Mouse (Mus musculus) kidney, embryonic 15.5 days (tissue): Measurements from ENCODE around the gene Mgp. TPM values are rescaled to one million over a fixed set of nuclear protein-coding genes. Genes with fewer than 3 reads are reported as not detected.
"Not testable (repeated sequence)": the region's sequence is repeated elsewhere in the genome, so short reads cannot be mapped to it uniquely, and the experiment has no call there.

ENCODE experiments used
- ATAC-seq: fragments of 200-750 bp; cut with Nextera tagmentation; replicated peaks from 2 replicates; pipeline ENCODE4 v1.8.0; 2017; ENCODE audit warnings: moderate TSS enrichment; ENCODE audit not compliant: low FRiP score
- H3K27ac ChIP-seq: fragments of 300-500 bp; sonication (generic); 2 replicates; pipeline ENCODE4 v1.5.1; 2015; ENCODE audit warnings: mild to moderate bottlenecking, inconsistent platforms
- H3K27me3 ChIP-seq: fragments of 300-500 bp; sonication (generic); 2 replicates; pipeline ENCODE4 v1.6.1; 2015; ENCODE audit warnings: inconsistent platforms
- H3K36me3 ChIP-seq: fragments of 300-500 bp; sonication (generic); 2 replicates; pipeline ENCODE4 v1.6.1; 2015; ENCODE audit warnings: inconsistent platforms
- H3K4me1 ChIP-seq: fragments of 300-500 bp; sonication (generic); 2 replicates; pipeline ENCODE4 v1.6.1; 2015; ENCODE audit warnings: inconsistent platforms
- H3K4me2 ChIP-seq: fragments of 300-500 bp; sonication (generic); 2 replicates; pipeline ENCODE4 v1.6.1; 2015; ENCODE audit warnings: moderate library complexity, mild to moderate bottlenecking, inconsistent platforms
- H3K4me3 ChIP-seq: fragments of 300-500 bp; sonication (generic); replicated peaks from 2 replicates; pipeline ENCODE4 v1.5.1; 2015; ENCODE audit warnings: mild to moderate bottlenecking, inconsistent platforms
- H3K9ac ChIP-seq: fragments of 300-500 bp; sonication (generic); 2 replicates; pipeline ENCODE4 v1.6.1; 2015; ENCODE audit warnings: mild to moderate bottlenecking, inconsistent platforms
- H3K9me3 ChIP-seq: fragments of 300-500 bp; sonication (generic); replicated peaks from 2 replicates; pipeline ENCODE4 v1.6.1; 2016; ENCODE audit warnings: inconsistent platforms
- WGBS: fragments of 180-500 bp; shearing (Covaris S2); methylation state at CpG from one replicate; pipeline ENCODE4 v1.1.7; 2015; ENCODE audit warnings: mixed read lengths; 5-methylcytosine and 5-hydroxymethylcytosine counted together
- polyA plus RNA-seq: library from polyadenylated mRNA; unstranded; fragments of >200 nt; fragmentation: Nextera tagmentation; extraction: Ambion mirVana; gene quantifications from 2 replicates; pipeline ENCODE4 v1.2.1, GENCODE M21; 2015

Gene Mgp
- polyA plus RNA-seq, 1 experiment from 2014 or later = 210 TPM

DNA sequence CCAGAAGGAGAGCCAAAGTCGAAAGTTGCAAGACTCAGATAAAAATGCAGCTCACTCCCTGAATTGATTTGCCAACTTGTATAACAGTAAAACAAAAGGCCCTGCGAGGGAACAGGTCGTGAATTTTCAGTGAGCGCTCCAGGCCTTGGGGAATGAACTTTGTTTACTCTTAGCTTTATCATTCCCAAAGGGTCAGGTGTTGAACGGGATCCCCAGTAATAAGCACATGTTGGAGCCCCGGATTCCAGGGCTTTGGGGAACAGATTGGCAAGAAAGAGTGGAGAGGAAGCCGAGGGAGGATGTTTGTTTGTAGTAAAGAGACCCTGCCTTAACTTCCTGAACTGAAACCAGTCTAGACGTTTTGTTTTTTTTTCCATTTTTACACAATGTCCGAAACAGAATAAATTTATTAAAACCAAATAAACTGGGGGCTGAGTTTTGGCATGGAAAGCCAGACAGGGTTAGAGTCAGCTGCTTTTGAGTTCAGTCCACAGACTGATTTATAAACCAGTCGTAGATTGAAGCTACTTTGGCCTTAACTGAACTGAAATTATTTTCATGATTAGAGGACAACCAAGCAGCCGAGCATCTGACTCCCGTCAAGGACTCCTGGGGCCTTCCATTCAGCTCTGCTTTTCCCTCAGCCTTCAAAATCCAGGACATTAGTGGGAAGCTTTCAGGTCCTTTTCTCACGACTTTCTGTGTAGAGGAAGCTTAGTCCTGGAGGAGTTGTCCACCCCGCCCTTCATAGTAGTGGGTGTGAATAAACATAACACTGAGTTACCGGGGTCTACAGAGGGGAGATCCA is 19.1 kb upstream of the Mgp start:
- H3K27ac ChIP-seq = peak overlapping the region; percentile 81
- 29% methylated on average over 15 of the region's 15 CpGs for WGBS
- no peak overlapping the region for H3K4me3 ChIP-seq
- no peaks in the 10 kb centered on the region for H3K36me3 ChIP-seq
- no peaks in the 10 kb centered on the region for H3K27me3 ChIP-seq
- H3K9ac ChIP-seq = no peak overlapping the region
- no peaks in the 10 kb centered on the region for H3K9me3 ChIP-seq
- H3K4me2 ChIP-seq = no peak overlapping the region
- peak; percentile 59 for ATAC-seq
- peaks cover 41% of the 10 kb centered on the region for H3K4me1 ChIP-seq

DNA sequence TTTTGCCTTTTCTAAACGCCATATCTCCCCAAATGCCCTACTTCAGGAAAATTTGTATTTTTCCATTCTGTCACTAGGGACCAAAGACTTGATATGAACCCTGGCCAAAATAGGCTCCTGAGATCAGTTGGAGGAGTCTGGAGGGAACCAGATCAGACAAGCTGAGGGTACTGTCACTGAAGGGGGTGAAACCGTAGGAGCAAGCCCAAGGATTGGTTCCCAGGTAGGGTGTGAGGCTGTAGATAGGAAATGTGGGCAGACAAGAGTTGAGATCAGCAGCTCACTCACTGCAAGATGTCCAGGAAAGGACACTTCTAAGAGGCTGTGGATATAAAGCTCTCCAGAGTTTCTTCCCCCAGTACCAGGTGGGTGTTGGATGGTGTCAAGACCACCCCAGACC is 16.4 kb upstream of the Mgp start:
- no peaks in the 10 kb centered on the region for H3K9me3 ChIP-seq
- 91% methylated on average over 2 of the region's 2 CpGs for WGBS
- no peak overlapping the region for H3K9ac ChIP-seq
- H3K27me3 ChIP-seq = no peaks in the 10 kb centered on the region
- H3K4me3 ChIP-seq = no peak overlapping the region
- peaks cover 29% of the 10 kb centered on the region for H3K4me1 ChIP-seq
- no peak overlapping the region for H3K27ac ChIP-seq
- H3K36me3 ChIP-seq = no peaks in the 10 kb centered on the region
- H3K4me2 ChIP-seq = no peak overlapping the region
- no peak for ATAC-seq

DNA sequence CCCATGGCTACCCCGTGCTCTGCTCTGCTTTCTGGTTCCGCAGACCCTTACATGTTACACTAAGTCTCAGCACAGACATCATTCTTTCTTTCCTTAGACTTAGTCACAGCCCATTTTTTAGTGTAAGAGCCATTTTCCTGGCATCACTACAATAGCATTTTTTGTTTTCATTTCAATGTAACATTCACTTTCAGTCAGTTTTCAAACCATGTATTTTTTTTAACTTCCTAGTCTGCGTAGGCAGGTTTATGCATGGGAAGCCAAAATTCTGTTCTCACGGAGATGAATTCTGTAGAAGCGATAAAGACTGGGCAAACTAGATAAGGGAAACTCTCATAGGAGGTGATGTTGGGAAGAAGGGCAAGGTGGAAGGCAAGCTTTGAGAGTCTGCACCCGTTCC is 13.9 kb upstream of the Mgp start:
- no peak overlapping the region for H3K4me3 ChIP-seq
- no peak overlapping the region for H3K27ac ChIP-seq
- H3K4me1 ChIP-seq = peaks cover 16% of the 10 kb centered on the region; the same call in 1 of the 2 replicates
- H3K36me3 ChIP-seq = no peaks in the 10 kb centered on the region
- no peaks in the 10 kb centered on the region for H3K9me3 ChIP-seq
- H3K4me2 ChIP-seq = no peak overlapping the region
- 90% methylated on average over 6 of the region's 6 CpGs for WGBS
- ATAC-seq = no peak
- no peak overlapping the region for H3K9ac ChIP-seq
- no peaks in the 10 kb centered on the region for H3K27me3 ChIP-seq

DNA sequence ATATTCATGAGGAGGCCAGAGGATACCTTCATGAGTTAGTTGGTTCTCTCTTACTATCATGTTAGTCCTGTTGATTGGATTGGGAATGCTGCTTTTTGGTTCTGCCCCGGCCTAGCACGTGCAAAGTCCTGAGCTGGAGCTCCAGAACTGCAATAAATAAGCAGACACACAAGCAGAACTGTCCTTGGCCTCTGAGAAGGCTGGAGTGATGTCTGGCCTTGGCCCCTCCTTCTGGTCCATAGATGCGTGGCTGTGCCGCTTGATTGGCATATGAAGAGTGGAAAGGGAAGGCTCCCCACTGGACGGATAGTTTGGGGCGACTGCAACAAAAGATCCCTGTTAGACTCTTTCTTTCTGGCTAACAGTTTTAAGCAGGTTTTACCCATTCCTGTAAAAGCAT is 13.4 kb upstream of the Mgp start:
- ATAC-seq = no peak
- no peak overlapping the region for H3K9ac ChIP-seq
- peaks cover 12% of the 10 kb centered on the region; the same call in 1 of the 2 replicates for H3K4me1 ChIP-seq
- no peaks in the 10 kb centered on the region for H3K9me3 ChIP-seq
- H3K4me3 ChIP-seq = no peak overlapping the region
- no peaks in the 10 kb centered on the region for H3K36me3 ChIP-seq
- H3K27me3 ChIP-seq = no peaks in the 10 kb centered on the region
- H3K4me2 ChIP-seq = no peak overlapping the region
- 93% methylated on average over 6 of the region's 6 CpGs for WGBS
- no peak overlapping the region for H3K27ac ChIP-seq

DNA sequence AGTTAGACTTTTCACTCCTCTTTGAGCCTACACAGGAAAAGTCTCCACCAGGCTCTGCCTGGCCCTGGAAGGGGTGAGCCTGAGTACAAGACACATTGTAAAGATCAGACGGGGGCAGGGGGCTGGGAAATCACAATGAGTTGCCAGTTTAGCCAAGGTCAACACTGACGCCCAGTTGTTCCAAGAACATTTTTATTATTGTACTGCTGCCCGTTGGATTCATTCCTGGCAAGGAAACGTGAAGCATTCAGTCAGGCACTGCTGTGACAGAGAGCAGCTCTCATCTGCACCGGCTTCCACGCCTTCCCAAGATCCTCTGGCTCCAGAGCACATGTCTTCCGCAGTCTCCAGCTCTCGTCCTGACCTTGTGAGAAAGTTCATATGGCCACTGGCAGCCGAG is 12.2 kb upstream of the Mgp start:
- H3K27me3 ChIP-seq = no peaks in the 10 kb centered on the region
- peaks cover 16% of the 10 kb centered on the region for H3K4me1 ChIP-seq
- H3K9ac ChIP-seq = no peak overlapping the region
- peak overlapping the region; percentile 65 for H3K27ac ChIP-seq
- H3K4me3 ChIP-seq = no peak overlapping the region
- 46% methylated on average over 9 of the region's 9 CpGs for WGBS
- H3K4me2 ChIP-seq = no peak overlapping the region
- H3K9me3 ChIP-seq = no peaks in the 10 kb centered on the region
- ATAC-seq = 0 out of 2 replicates have a peak, but pooled peaks have one; percentile 53
- H3K36me3 ChIP-seq = no peaks in the 10 kb centered on the region

DNA sequence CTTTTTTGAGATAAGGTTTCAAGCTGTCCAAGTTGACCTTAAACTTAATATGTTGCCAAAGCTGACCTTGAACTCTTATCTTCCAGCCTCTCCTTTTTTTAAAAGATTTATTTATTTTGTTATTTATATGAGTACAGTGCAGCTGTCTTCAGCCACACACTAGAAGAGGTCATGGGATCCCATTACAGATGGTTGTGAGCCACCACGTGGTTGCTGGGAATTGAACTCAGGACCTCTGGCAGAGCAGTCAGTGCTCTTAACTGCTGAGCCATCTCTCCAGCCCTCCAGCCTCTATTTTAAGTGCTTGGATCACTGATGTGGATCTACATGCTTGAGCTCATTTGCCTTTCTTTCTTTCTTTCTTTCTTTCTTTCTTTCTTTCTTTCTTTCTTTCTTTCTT is 9.1 kb upstream of the Mgp start:
- WGBS = 21% methylated on average over 1 of the region's 1 CpGs
- not testable (repeated sequence) for H3K9ac ChIP-seq, H3K36me3 ChIP-seq, H3K27me3 ChIP-seq, H3K27ac ChIP-seq, H3K9me3 ChIP-seq, H3K4me2 ChIP-seq, H3K4me3 ChIP-seq
- ATAC-seq = 0 out of 2 replicates have a peak, but pooled peaks have one; percentile 36
- H3K4me1 ChIP-seq = peaks cover 21% of the 10 kb centered on the region

DNA sequence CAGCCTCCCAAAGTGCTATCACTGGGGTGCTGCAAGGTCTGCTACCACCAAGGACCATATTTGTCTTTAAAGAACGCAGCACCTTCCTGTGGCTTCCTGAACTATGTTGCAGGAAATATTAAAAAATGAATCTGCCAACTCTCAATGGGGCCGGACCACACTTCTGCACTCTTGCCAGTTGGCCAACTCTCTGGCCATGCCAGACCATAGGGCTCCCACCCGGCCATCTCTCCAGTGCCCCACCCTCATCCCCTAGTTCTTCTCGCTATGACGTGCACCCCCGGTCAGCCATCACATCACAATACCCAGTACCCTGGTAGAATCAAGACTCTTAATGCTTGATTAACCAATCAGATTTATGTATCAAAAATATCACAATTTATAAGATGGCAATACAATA is 8.3 kb upstream of the Mgp start:
- ATAC-seq = no peak
- no peak overlapping the region for H3K9ac ChIP-seq
- H3K4me1 ChIP-seq = peaks cover 21% of the 10 kb centered on the region
- WGBS = 90% methylated on average over 6 of the region's 6 CpGs
- H3K36me3 ChIP-seq = no peaks in the 10 kb centered on the region
- H3K4me3 ChIP-seq = no peak overlapping the region
- H3K27me3 ChIP-seq = no peaks in the 10 kb centered on the region
- H3K27ac ChIP-seq = no peak overlapping the region
- H3K9me3 ChIP-seq = no peaks in the 10 kb centered on the region
- H3K4me2 ChIP-seq = no peak overlapping the region

DNA sequence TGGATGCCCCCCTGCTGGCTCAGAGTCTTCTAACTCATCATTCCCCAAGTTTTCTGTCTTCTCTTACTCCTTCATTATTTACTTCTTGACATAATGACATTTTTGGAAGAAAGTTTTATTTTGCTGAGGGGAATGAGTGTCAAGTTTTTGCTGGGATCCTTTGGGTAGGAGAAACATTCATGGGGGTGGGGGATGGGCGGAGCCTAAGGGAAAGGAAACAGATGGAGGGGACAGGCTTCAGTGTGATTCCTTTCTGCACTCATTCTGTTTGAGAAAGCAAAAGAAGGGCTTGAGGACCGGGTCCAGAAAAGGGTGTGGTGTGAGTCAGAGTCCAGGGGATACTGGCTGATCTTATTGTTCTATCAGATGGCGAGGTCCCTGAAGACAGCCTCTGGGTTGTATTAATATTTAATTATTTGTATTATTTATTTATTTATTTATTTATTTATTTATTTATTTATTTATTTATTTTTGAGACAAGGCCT is 7.8 kb upstream of the Mgp start:
- H3K27ac ChIP-seq = peak overlapping the region; percentile 41; the same call in 1 of the 2 replicates
- no peak; the same call in 1 of the 2 replicates for ATAC-seq
- no peak overlapping the region for H3K9ac ChIP-seq
- H3K9me3 ChIP-seq = no peaks in the 10 kb centered on the region
- 75% methylated on average over 3 of the region's 3 CpGs for WGBS
- peaks cover 21% of the 10 kb centered on the region for H3K4me1 ChIP-seq
- no peaks in the 10 kb centered on the region for H3K36me3 ChIP-seq
- H3K27me3 ChIP-seq = no peaks in the 10 kb centered on the region
- H3K4me3 ChIP-seq = no peak overlapping the region
- no peak overlapping the region for H3K4me2 ChIP-seq

DNA sequence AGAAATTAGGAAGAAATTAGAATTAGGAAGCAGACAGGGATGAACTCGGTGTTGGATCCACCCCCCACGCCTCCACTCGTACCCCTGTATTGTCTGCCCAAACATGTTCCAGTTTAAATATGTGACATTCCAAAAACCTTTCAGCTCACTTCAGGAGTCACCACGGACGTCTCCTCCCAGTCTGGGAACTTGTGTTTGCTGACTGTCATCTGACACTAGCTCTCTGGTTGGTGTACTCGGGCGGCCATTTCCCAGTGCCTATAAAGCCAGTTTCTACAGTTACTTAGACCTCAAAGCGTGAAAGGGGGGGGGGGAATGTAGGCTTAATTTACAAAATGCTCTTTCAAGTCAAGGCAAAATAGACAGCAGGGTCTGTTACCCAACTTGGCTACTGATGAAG is 6.1 kb upstream of the Mgp start:
- no peak overlapping the region for H3K27ac ChIP-seq
- no peak overlapping the region for H3K4me2 ChIP-seq
- 44% methylated on average over 8 of the region's 8 CpGs for WGBS
- H3K27me3 ChIP-seq = no peaks in the 10 kb centered on the region
- no peak overlapping the region for H3K9ac ChIP-seq
- peaks cover 16% of the 10 kb centered on the region; the same call in 1 of the 2 replicates for H3K4me1 ChIP-seq
- no peak for ATAC-seq
- no peaks in the 10 kb centered on the region for H3K9me3 ChIP-seq
- H3K36me3 ChIP-seq = no peaks in the 10 kb centered on the region
- H3K4me3 ChIP-seq = no peak overlapping the region

DNA sequence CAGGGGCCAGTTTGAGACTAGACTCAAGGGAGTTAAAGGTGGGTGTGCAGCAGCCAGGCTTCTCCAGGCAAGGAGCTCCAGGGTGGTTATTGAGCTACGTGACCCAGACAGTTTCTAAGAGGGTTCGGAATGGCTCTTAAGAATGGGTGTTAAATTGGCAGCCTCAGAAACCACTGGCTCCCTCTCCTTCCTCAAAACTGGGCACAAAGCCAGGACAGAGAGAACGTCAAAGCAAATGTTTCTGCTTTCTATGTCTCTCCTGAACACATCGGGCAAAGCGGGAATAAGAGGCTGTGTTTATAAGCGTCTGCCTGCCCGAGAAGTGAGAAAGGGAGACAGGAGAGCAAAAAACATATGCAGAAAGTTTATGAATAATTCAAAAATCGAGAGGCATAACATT is 1.0 kb downstream of the Mgp start:
- H3K9ac ChIP-seq = 0 out of 2 replicates have a peak overlapping the region, but pooled peaks have one; percentile 3

DNA sequence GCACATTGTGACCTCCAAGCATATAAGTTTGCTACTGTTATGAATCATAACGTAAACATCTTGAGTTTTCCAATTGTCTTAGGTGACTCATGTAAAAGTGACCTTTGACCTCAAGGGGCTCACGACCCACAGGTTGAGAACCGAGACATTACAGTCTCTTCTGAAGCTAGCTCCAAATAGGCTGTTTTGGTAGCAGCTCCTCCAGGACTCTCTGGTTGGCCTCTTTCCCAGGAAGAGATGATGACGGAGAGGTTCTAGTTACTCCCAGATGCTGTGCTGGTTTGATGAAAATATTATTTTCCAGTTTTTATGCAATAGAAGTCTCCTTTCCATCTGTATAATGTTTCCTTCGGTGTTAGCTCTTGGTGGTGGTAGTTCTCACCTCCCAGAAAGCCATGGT is 6.7 kb downstream of the Mgp start:
- Histone ChIP-seq H3K36me3 (0 out of 2 replicates have a peak, but pooled peaks cover 3% of the 10 kb centered on the region), H3K27me3 (no peaks in the 10 kb centered on the region), H3K4me3 (no peak overlapping the region), H3K9me3 (no peaks in the 10 kb centered on the region), H3K4me1 (peaks cover 14% of the 10 kb centered on the region; the same call in 1 of the 2 replicates), H3K27ac (no peak overlapping the region), H3K9ac (no peak overlapping the region), H3K4me2 (no peak overlapping the region)
- WGBS = 75% methylated on average over 5 of the region's 5 CpGs
- no peak for ATAC-seq

More for the DNA sequence above, 1.0 kb downstream of the Mgp start:
- peak overlapping the region; percentile 26 for H3K4me3 ChIP-seq
- H3K36me3 ChIP-seq = 0 out of 2 replicates have a peak, but pooled peaks cover 3% of the 10 kb centered on the region
- no peak overlapping the region for H3K27ac ChIP-seq
- no peak for ATAC-seq
- peaks cover 25% of the 10 kb centered on the region for H3K4me1 ChIP-seq
- H3K4me2 ChIP-seq = peak overlapping the region; percentile 41
- H3K27me3 ChIP-seq = no peaks in the 10 kb centered on the region
- H3K9me3 ChIP-seq = no peaks in the 10 kb centered on the region
- 40% methylated on average over 8 of the region's 8 CpGs for WGBS

DNA sequence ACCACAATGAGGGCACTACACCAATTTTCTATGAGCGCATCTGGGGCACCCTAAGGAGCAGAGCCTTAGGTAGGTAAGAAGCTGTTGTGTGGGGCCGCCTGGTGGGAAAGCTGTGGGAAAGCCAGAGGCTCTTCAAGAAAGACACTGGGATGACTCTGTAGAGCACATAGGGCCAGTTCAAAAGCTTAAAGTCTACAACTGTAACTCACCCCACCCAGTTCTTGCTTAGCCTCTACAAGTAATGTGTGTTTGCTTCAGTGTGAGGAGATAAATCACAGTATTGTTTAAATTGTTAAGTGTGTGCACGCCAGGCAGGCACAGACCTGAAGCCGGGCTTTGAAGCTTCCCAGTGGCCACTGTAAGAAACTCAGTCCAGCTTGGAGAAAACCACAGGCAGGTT is 9.5 kb downstream of the Mgp start:
- H3K9me3 ChIP-seq = no peaks in the 10 kb centered on the region
- H3K4me3 ChIP-seq = no peak overlapping the region
- no peak for ATAC-seq
- WGBS = 73% methylated on average over 4 of the region's 4 CpGs
- no peak overlapping the region for H3K9ac ChIP-seq
- no peaks in the 10 kb centered on the region for H3K36me3 ChIP-seq
- H3K27me3 ChIP-seq = no peaks in the 10 kb centered on the region
- H3K4me2 ChIP-seq = no peak overlapping the region
- peak overlapping the region; percentile 51; the same call in 1 of the 2 replicates for H3K27ac ChIP-seq
- H3K4me1 ChIP-seq = 0 out of 2 replicates have a peak, but pooled peaks cover 9% of the 10 kb centered on the region
